Mouse (Mus musculus) midbrain, embryonic 12.5 days (tissue): ENCODE measurements around the gene Nrap. TPM values are rescaled to one million over a fixed set of nuclear protein-coding genes. Genes with fewer than 3 reads are reported as not detected.

Source experiments
- ATAC-seq: fragments of 200-750 bp; cut with Nextera tagmentation; 2 replicates; pipeline ENCODE4 v1.8.0; 2017; ENCODE audit warnings: low read depth, moderate TSS enrichment, moderate library complexity; ENCODE audit not compliant: low FRiP score
- H3K27ac ChIP-seq: fragments of 300-500 bp; sonication (generic); replicated peaks from 2 replicates; pipeline ENCODE4 v1.5.1; 2016; ENCODE audit warnings: mild to moderate bottlenecking
- H3K27me3 ChIP-seq: fragments of 300-500 bp; sonication (generic); 2 replicates; pipeline ENCODE4 v1.6.1; 2016; ENCODE audit warnings: mild to moderate bottlenecking
- H3K36me3 ChIP-seq: fragments of 300-500 bp; sonication (generic); 2 replicates; pipeline ENCODE4 v1.6.1; 2016
- H3K4me1 ChIP-seq: fragments of 300-500 bp; sonication (generic); 2 replicates; pipeline ENCODE4 v1.6.1; 2016
- H3K4me2 ChIP-seq: fragments of 300-500 bp; sonication (generic); replicated peaks from 2 replicates; pipeline ENCODE4 v1.6.1; 2016; ENCODE audit warnings: mild to moderate bottlenecking, moderate library complexity
- H3K4me3 ChIP-seq: fragments of 300-500 bp; sonication (generic); 2 replicates; pipeline ENCODE4 v1.5.1; 2016; ENCODE audit warnings: mild to moderate bottlenecking
- H3K9ac ChIP-seq: fragments of 300-500 bp; sonication (generic); replicated peaks from 2 replicates; pipeline ENCODE4 v1.6.1; 2016; ENCODE audit warnings: mild to moderate bottlenecking, moderate library complexity
- H3K9me3 ChIP-seq: fragments of 300-500 bp; sonication (generic); 2 replicates; pipeline ENCODE4 v1.6.1; 2016; ENCODE audit warnings: mild to moderate bottlenecking
- WGBS: fragments of 180-500 bp; shearing (Covaris S2); methylation state at CpG from one replicate; pipeline ENCODE4 v1.1.7; 2016; 5-methylcytosine and 5-hydroxymethylcytosine counted together
- polyA plus RNA-seq: library from polyadenylated mRNA; unstranded; fragments of >200 nt; fragmentation: Nextera tagmentation; extraction: Ambion mirVana; gene quantifications from 2 replicates; pipeline ENCODE4 v1.2.1, GENCODE M21; 2016

The Nrap gene
- polyA plus RNA-seq, 1 experiment from 2014 or later = 0.28 TPM

DNA sequence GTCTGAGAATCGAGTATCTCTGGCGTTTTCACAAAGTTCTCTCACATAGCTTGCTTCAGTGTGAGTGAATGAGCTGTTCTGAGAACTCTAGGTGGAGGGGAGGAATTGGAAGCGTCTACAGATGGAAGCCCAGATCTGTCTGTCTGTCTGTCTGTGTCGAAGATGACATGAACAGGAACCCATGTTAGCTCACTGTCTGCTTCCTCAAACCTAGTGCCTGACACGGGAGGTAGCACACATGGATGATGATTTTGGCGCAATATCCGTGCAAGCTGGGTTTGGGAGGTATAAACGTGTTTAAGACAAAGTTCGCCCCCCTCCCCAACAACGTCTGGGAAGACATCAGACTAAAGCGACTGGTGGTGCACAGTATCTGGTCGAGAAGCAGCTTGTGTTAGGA, 6.4 kb upstream of the Nrap start:
- Histone ChIP-seq H3K27ac (no peak overlapping the region), H3K36me3 (no peaks in the 10 kb centered on the region), H3K9ac (no peak overlapping the region), H3K4me1 (peaks cover 16% of the 10 kb centered on the region; the same call in 1 of the 2 replicates), H3K4me2 (peak overlapping the region; percentile 97), H3K4me3 (peak overlapping the region; percentile 65), H3K27me3 (peaks cover 35% of the 10 kb centered on the region), H3K9me3 (no peaks in the 10 kb centered on the region)
- 45% methylated on average over 12 of the region's 12 CpGs for WGBS
- ATAC-seq = no peak

DNA sequence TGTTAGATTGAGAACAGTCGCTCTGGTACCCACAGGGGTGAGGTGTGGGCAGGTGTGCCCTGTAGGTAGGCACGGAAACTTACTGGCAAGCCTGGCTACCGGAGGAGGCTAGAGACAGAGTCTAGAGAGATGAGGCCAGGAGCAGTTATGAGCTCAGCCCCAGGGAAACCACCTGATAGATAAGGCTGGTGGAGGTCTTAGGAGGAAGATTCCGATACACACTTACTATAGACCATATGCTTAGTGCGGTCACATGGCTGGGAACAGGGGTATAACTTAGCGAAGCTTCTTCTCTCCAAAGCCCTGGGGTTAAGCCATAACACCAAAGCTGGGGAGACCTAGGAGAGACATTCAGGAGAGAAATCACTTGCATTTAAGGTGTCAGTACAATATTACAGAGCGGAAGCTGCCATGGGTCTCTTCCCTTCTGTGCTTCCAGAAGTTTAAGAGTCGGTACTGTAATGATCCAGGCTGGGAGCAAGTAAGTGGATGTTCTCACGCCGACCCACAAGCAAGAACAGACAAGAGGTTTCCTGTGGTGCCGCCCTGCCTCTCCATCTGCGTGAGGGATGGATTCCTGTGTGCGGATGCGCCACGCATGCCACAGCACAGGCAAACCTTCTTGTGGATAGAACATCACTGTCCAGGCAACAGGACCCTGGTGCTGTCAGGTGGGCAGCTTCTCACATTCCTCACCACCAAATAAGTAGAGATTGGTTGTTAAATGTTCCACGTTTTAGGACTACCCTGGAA, 5.5 kb upstream of the Nrap start:
- H3K9ac ChIP-seq = no peak overlapping the region
- H3K4me2 ChIP-seq = no peak overlapping the region
- WGBS = 90% methylated on average over 16 of the region's 16 CpGs
- no peak for ATAC-seq
- H3K9me3 ChIP-seq = no peaks in the 10 kb centered on the region
- peaks cover 35% of the 10 kb centered on the region for H3K27me3 ChIP-seq
- H3K27ac ChIP-seq = no peak overlapping the region
- no peaks in the 10 kb centered on the region for H3K36me3 ChIP-seq
- peaks cover 16% of the 10 kb centered on the region; the same call in 1 of the 2 replicates for H3K4me1 ChIP-seq
- no peak overlapping the region for H3K4me3 ChIP-seq

DNA sequence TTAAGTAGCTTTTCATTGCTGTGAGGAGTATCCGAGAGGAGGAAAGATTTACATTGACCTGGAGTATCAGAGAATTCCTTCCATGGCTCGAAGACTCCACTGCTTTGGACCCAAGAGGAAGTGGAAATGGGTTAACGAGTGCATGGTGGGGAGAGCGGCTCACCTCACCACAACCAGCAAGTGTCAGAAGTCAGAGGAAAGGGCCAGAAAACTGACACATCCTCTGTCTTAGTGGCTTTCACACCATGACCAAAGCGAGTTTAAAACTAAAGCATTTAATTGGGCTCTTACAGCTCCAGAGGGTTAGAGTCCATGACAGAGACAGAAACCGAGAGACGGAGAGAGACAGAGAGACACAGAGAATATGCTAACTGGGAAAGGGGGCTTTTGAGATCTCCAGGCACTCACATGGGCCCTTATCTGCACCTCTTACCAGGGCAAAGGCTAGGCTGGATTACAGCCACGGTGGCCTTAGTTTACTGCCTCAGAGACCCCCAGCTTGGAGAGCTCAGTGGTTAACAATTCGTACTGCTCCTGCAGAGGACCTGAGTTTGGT, 3.6 kb upstream of the Nrap start:
- 86% methylated on average over 9 of the region's 9 CpGs for WGBS
- Histone ChIP-seq H3K9ac (no peak overlapping the region), H3K27ac (no peak overlapping the region), H3K36me3 (no peaks in the 10 kb centered on the region), H3K27me3 (peaks cover 35% of the 10 kb centered on the region), H3K9me3 (no peaks in the 10 kb centered on the region), H3K4me2 (no peak overlapping the region), H3K4me1 (peaks cover 16% of the 10 kb centered on the region; the same call in 1 of the 2 replicates), H3K4me3 (no peak overlapping the region)
- no peak for ATAC-seq

DNA sequence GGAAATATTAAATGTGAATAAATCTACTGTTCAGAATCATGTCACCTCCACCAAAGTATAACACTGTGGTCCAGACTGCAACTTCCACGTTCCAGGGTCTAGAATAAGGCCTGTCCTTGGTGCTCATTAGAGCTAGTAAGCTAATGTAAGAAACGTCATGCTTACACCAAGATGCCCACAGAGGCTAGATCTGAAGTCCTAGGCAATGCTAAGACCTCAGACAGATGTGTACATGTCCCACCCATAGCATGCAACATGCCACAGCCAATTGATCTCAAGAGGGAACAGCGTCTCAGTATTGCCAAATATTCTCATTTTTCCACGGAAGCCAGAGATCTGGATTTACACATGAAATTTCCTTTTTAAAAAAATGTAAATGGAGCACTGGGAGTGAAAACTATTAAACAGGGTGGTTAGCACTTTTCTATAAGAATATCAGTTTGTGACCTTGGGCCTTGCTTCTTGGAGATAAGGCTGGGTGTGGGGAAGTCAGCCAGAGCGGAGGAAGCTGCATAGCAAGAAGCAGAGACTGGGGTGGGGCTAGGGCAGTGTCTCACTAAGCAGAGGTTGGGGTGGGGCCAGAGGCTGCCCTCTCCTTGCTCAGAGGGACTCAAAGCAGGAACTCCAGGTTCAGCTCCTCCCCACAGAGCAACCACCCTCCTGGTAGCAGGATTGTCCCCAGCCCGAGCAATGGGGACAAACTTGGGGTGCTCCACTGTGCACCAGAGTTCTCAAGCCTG, 1.6 kb upstream of the Nrap start:
- H3K9me3 ChIP-seq = no peaks in the 10 kb centered on the region
- 82% methylated on average over 6 of the region's 6 CpGs for WGBS
- no peak for ATAC-seq
- peaks cover 24% of the 10 kb centered on the region for H3K27me3 ChIP-seq
- no peak overlapping the region for H3K4me2 ChIP-seq
- H3K4me3 ChIP-seq = no peak overlapping the region
- H3K36me3 ChIP-seq = no peaks in the 10 kb centered on the region
- no peak overlapping the region for H3K9ac ChIP-seq
- no peak overlapping the region for H3K27ac ChIP-seq
- peaks cover 2% of the 10 kb centered on the region; the same call in 1 of the 2 replicates for H3K4me1 ChIP-seq

DNA sequence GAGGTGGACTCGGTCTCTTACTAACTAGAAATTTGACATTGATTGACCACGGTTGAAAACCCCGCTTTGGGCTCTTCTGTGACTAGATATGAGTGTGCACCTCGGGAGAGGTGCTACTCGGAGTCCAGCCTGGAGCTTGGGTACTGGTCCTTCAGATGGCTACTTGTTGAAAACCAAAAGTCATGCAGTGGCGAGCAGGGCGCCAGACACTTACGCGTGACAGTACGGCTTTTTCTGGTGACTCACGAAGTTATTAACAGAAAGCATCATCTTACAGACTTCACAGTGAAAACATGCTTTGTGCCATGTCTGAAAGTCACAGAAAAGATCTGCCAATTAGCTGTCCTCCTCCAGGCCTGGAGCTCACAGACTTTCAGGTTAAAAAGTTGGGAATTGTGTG, 661 bp downstream of the Nrap start:
- no peak for ATAC-seq
- Histone ChIP-seq H3K36me3 (no peaks in the 10 kb centered on the region), H3K27ac (no peak overlapping the region), H3K9me3 (no peaks in the 10 kb centered on the region), H3K4me2 (no peak overlapping the region), H3K9ac (no peak overlapping the region), H3K27me3 (0 out of 2 replicates have a peak, but pooled peaks cover 4% of the 10 kb centered on the region), H3K4me1 (no peaks in the 10 kb centered on the region), H3K4me3 (no peak overlapping the region)
- 93% methylated on average over 11 of the region's 11 CpGs for WGBS

DNA sequence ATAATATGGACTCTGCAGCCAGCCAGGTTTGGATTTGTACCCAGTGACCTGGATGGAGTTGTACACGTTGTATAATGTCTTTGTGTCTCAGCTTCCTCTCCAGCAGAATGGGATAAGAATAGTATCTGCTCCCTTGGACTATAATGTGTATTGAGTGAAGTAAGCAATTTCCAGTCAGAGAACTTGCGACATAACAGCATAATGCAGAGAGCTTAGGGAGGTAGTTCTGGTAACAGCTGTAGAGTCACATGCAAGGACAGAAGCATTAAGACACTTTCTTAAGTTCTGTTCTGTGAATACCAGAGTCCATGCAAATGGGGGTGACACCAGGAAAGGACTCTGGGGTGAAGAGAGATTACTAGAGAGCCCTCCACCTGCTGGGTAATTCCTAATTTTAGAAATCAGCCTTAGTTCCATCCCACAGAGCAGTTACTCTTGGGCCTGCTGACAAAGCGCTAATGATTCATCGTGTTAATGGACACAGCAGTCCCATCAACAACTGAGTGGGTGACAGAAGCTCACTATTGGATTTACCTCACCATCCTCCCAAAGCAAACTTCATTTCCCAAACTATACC, 2.0 kb downstream of the Nrap start:
- Histone ChIP-seq H3K27me3 (no peaks in the 10 kb centered on the region), H3K27ac (no peak overlapping the region), H3K4me1 (no peaks in the 10 kb centered on the region), H3K9me3 (no peaks in the 10 kb centered on the region), H3K4me2 (no peak overlapping the region), H3K4me3 (no peak overlapping the region), H3K9ac (no peak overlapping the region), H3K36me3 (no peaks in the 10 kb centered on the region)
- no peak for ATAC-seq
- 85% methylated on average over 4 of the region's 4 CpGs for WGBS

DNA sequence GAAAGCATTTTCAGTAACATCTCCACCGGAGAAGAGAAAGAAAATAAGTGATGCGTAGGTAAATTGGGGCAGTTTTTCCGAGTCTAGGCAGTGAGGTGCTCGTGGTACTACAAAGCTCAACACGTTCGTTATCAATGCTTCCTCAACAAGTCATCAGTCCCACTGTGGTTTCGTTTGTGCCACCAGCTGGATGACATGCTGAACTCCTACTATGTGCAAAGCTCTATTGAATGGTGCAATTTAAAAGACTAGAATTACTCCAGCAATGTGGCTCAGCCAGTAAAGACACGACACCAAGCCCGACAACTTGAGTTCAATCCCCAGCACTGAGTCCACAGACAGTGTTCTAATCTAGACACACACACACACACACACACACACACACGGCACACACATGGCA, 3.7 kb downstream of the Nrap start:
- no peak overlapping the region for H3K27ac ChIP-seq
- no peaks in the 10 kb centered on the region for H3K9me3 ChIP-seq
- 92% methylated on average over 10 of the region's 10 CpGs for WGBS
- no peaks in the 10 kb centered on the region for H3K4me1 ChIP-seq
- no peaks in the 10 kb centered on the region for H3K36me3 ChIP-seq
- ATAC-seq = no peak
- no peaks in the 10 kb centered on the region for H3K27me3 ChIP-seq
- no peak overlapping the region for H3K4me3 ChIP-seq
- H3K4me2 ChIP-seq = no peak overlapping the region
- H3K9ac ChIP-seq = no peak overlapping the region

DNA sequence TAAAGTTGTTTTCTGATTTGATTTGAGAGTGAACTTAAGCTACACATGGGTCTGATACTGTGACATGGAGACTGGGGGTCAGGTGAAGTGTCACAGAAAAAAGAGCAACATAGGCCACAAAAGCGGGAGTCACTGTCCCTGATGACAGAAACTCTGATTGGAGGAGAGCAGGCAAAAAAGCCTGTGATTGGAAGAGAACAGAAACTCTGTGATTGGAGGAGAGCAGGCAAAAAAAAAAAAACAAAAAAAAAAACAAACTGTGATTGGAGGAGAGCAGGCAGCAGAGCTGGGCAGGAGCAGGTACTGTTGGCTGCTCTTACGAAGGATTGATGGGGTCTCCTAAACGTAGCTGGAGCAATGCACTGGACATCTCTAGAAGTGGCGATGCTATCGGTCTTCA, 4.3 kb downstream of the Nrap start:
- H3K4me2 ChIP-seq = no peak overlapping the region
- ATAC-seq = no peak
- no peak overlapping the region for H3K9ac ChIP-seq
- WGBS = 89% methylated on average over 5 of the region's 5 CpGs
- H3K4me3 ChIP-seq = no peak overlapping the region
- H3K4me1 ChIP-seq = no peaks in the 10 kb centered on the region
- H3K36me3 ChIP-seq = no peaks in the 10 kb centered on the region
- H3K27ac ChIP-seq = no peak overlapping the region
- H3K27me3 ChIP-seq = no peaks in the 10 kb centered on the region
- H3K9me3 ChIP-seq = no peaks in the 10 kb centered on the region

DNA sequence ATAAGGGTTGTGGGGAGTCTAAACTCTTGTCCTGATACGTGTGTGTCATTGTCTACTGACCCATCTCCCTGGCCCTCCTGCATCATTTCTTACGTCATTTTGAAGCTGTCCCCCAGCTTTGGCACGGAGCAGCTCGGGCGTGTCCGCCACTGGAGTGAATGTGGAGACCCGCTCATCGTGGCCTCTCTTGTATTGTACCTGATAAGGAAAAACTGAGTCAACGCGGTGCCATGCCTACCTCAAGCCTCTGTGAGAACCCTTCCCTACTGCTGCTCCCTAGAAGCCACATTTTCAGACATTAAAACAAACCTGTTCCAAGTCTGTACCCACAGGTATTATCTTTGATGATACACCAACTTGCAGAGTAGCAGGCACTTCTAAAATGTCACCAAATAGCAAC, 8.4 kb downstream of the Nrap start:
- Histone ChIP-seq H3K27me3 (no peaks in the 10 kb centered on the region), H3K9ac (no peak overlapping the region), H3K9me3 (no peaks in the 10 kb centered on the region), H3K27ac (no peak overlapping the region), H3K4me3 (no peak overlapping the region), H3K4me2 (no peak overlapping the region), H3K4me1 (no peaks in the 10 kb centered on the region), H3K36me3 (no peaks in the 10 kb centered on the region)
- WGBS = 90% methylated on average over 10 of the region's 10 CpGs
- ATAC-seq = no peak

DNA sequence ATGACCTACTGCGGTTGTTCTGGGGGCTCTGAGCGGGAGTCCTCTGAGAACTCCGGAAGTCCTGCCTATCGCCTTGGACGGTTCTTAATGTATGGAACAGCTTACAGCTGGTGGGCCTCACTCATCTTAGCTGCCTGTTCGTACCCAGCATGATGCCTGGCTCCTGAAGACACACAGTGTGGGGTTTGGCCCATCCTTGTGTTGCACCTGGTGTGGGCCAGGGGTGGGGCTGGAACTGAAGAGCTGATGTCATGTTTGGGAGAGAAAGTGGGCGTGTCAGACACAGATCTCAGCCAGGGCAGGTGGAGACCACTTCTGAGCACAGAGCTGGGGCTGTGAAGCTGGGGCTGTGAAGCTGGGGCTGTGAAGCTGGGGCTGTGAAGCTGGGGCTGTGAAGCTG, 9.5 kb downstream of the Nrap start:
- H3K27ac ChIP-seq = no peak overlapping the region
- H3K4me3 ChIP-seq = no peak overlapping the region
- no peak for ATAC-seq
- H3K4me1 ChIP-seq = no peaks in the 10 kb centered on the region
- H3K4me2 ChIP-seq = no peak overlapping the region
- no peaks in the 10 kb centered on the region for H3K27me3 ChIP-seq
- H3K9me3 ChIP-seq = no peaks in the 10 kb centered on the region
- no peaks in the 10 kb centered on the region for H3K36me3 ChIP-seq
- no peak overlapping the region for H3K9ac ChIP-seq
- 87% methylated on average over 7 of the region's 7 CpGs for WGBS

DNA sequence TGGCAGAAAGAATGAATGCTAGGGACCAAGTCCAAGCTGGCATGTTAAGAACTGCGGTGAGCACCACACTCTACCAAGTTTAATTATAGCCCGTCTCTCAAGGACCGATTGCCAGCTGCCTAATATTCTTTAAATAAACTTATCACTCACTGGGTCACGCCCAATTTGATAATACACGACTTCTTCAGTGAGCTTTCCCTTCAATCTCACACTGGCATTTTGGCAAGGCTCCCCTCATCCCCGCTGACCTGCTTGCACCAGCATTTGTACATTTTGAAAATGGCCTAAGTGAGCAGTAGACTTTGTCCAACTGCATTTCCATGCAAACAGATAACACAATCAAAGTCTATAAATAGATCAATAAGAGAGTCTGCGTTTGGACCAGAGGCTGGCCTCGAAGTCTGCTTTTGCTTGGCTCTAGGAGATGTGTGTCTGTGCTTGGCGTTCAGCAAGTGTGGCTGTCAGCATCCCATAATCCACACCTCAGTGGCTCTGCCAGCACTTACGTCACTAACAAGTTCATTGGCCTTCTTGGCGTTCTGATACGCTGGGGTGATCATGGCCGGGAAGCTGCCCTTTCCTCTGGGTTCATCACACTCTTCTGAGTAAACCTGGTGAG, 11.2 kb downstream of the Nrap start:
- no peak overlapping the region for H3K9ac ChIP-seq
- no peak for ATAC-seq
- no peak overlapping the region for H3K4me3 ChIP-seq
- H3K4me2 ChIP-seq = no peak overlapping the region
- no peaks in the 10 kb centered on the region for H3K27me3 ChIP-seq
- 86% methylated on average over 13 of the region's 13 CpGs for WGBS
- H3K27ac ChIP-seq = no peak overlapping the region
- H3K36me3 ChIP-seq = no peaks in the 10 kb centered on the region
- no peaks in the 10 kb centered on the region for H3K9me3 ChIP-seq
- H3K4me1 ChIP-seq = no peaks in the 10 kb centered on the region

DNA sequence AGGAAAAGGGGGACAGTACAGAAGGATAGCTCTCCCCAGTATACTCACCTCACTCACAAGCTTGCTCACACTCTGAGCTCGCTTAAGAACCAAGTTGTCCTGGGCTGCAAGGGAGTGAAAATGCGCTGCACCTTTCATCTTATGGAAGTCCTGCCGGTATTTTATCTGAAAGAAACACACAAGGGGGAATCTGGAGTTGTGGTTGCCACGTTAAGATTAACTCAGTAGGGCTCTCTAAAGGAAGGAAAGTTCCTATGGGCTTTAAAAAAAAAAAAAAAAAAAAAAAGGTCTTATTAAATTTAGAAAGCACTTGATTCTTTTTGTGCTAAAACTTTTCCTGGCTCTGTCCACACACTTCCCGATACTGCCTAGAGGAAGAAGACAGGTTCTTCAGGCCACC, 11.8 kb downstream of the Nrap start:
- Histone ChIP-seq H3K9ac (no peak overlapping the region), H3K36me3 (no peaks in the 10 kb centered on the region), H3K9me3 (no peaks in the 10 kb centered on the region), H3K27ac (no peak overlapping the region), H3K4me2 (no peak overlapping the region), H3K27me3 (no peaks in the 10 kb centered on the region), H3K4me1 (no peaks in the 10 kb centered on the region), H3K4me3 (no peak overlapping the region)
- WGBS = 83% methylated on average over 5 of the region's 5 CpGs
- ATAC-seq = no peak
